Mouse (Mus musculus): ENCODE measurements at regions not wholly inside any gene's neighbourhood (a gene's known extent, or its start where the extent isn't known, plus 50 kb on each side); places are given as distances from the start of the nearest gene placed in this dataset.
"Not testable (repeated sequence)": the region's sequence is repeated elsewhere in the genome, so short reads cannot be mapped to it uniquely, and the experiment has no call there.

DNA sequence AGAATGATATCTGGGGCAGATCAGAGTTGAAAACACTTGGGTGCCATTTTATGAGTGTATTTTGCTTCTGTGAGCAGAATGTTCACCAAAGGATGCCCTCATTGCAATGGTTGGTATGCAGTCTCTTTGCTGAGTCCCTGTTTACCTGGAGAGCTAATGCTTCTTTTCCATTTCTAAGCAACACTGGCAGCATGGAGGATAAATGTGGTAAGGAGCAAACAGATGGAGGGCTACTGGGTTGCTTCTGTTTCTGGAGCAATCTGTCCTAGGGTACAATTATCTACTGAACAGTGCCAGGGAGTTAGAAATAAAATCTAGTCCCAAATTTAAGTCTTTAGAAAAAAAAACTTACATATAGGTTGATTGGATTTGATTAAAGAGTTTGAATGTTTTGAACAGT, 245.9 kb downstream of the AI429214 start:
- DNase-seq = peak; percentile 5

DNA sequence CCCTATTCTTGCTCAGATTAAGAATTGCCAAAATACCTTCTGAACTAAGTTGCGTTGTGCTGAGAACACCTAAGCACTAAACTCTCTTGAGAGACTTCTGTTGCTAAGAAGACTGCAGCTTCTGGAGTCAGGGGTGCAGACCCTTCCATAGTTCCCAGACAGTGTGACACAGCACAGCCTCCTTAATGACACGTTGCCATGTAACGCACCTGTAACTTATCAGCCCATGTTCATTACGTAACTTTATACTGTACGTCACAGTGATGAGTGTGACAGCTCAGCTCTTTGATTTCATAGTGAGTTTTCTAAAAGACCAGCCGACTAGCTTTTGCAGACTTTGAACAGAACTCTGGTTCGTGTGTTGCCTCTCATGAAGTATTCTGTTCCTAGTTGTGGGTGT, 257.8 kb downstream of the AI429214 start:
- not testable (repeated sequence) for DNase-seq

DNA sequence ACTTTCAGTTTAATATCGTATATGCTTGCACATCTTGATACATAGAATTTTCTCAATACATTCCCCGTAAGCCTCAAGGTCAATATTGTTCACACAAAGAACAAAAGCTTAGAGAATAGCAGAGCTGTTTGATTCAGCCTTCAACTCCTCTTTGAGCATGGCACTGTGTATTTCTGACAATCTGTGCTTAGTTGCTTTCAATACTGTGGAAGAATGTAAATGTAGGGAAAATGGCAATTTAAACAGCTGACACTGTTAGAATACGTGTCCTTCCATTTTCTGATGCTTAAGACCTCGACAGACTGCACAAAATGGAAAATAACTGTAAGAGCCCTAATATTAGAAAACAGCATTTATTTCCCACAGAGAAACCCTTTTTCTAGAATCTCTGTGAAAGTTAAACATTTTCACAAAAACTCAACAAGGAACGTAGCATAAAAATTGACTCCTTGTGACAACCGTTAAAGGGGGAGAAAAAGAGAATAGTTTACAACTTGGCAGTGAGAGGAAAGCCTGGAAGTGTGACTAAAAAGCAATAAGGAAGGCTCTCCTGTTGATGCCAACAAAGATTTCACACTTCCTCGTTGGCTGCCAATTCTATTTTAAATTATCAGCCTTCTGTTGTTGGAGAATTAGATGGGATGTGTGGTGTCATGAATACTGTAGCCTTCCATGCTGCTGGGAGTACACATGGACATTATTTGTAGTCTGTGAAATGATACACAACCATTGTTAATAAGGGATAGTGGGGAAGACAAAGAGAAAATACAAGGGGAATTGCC, 297.9 kb downstream of the AI429214 start:
- DNase-seq = no peak

All from layer of hippocampus, adult 9-11 months (tissue).